Mouse (Mus musculus): Measurements from ENCODE around the gene Lrmda. TPM values are rescaled to one million over a fixed set of nuclear protein-coding genes. Genes with fewer than 3 reads are reported as not detected.

Lrmda gene
- polyA plus RNA-seq, 1 experiment, result 0.65 TPM

- Histone ChIP-seq H3K4me1 (ENCODE audit: control insufficient read depth, insufficient read depth, low read length) (no peaks in the 10 kb centered on the region), H3K27ac (ENCODE audit: insufficient read depth, low read length) (no peak overlapping the region), H3K4me3 (ENCODE audit: insufficient read depth, low read length) (no peak overlapping the region)
- no peak for TF ChIP-seq CTCF (IDR thresholded peaks at IDR 0.05; ENCODE audit: extremely low read depth, insufficient read depth, low read length)
- no peak for TF ChIP-seq POLR2A (IDR thresholded peaks at IDR 0.05; ENCODE audit: extremely low read depth, insufficient read depth, low read length)
Measured at GRCm38 (mm10) chr14:22357991-22358503, 338.5 kb downstream of the Lrmda start.

- TF ChIP-seq POLR2A (IDR thresholded peaks at IDR 0.05; ENCODE audit: extremely low read depth, insufficient read depth, low read length) (no peak), CTCF (IDR thresholded peaks at IDR 0.05; ENCODE audit: extremely low read depth, insufficient read depth, low read length) (no peak)
- Histone ChIP-seq H3K27ac (ENCODE audit: insufficient read depth, low read length) (no peak overlapping the region), H3K4me1 (ENCODE audit: control insufficient read depth, insufficient read depth, low read length) (peaks cover 3% of the 10 kb centered on the region), H3K4me3 (ENCODE audit: insufficient read depth, low read length) (no peak overlapping the region)
Measured at GRCm38 (mm10) chr14:22364010-22364748, 344.7 kb downstream of the Lrmda start.

GRCm38 (mm10) chr14:22364771-22365355, 345.4 kb downstream of the Lrmda start:
- no peak overlapping the region for H3K4me3 ChIP-seq (ENCODE audit: insufficient read depth, low read length)
- TF ChIP-seq POLR2A (IDR thresholded peaks at IDR 0.05; ENCODE audit: extremely low read depth, insufficient read depth, low read length), result no peak
- TF ChIP-seq CTCF (IDR thresholded peaks at IDR 0.05; ENCODE audit: extremely low read depth, insufficient read depth, low read length), result no peak
- no peak overlapping the region for H3K27ac ChIP-seq (ENCODE audit: insufficient read depth, low read length)
- peaks cover 3% of the 10 kb centered on the region for H3K4me1 ChIP-seq (ENCODE audit: control insufficient read depth, insufficient read depth, low read length)

- Histone ChIP-seq H3K4me1 (ENCODE audit: control insufficient read depth, insufficient read depth, low read length) (peaks cover 3% of the 10 kb centered on the region), H3K4me3 (ENCODE audit: insufficient read depth, low read length) (no peak overlapping the region), H3K27ac (ENCODE audit: insufficient read depth, low read length) (no peak overlapping the region)
- TF ChIP-seq POLR2A (IDR thresholded peaks at IDR 0.05; ENCODE audit: extremely low read depth, insufficient read depth, low read length) (no peak), CTCF (IDR thresholded peaks at IDR 0.05; ENCODE audit: extremely low read depth, insufficient read depth, low read length) (no peak)
Measured at GRCm38 (mm10) chr14:22367615-22368014, 348.1 kb downstream of the Lrmda start.

GRCm38 (mm10) chr14:22371136-22371535, 351.6 kb downstream of the Lrmda start:
- Histone ChIP-seq H3K4me3 (ENCODE audit: insufficient read depth, low read length) (no peak overlapping the region), H3K4me1 (ENCODE audit: control insufficient read depth, insufficient read depth, low read length) (peaks cover 2% of the 10 kb centered on the region; the same call in 1 of the 2 replicates), H3K27ac (ENCODE audit: insufficient read depth, low read length) (no peak overlapping the region)
- TF ChIP-seq CTCF (IDR thresholded peaks at IDR 0.05; ENCODE audit: extremely low read depth, insufficient read depth, low read length), result no peak
- no peak for TF ChIP-seq POLR2A (IDR thresholded peaks at IDR 0.05; ENCODE audit: extremely low read depth, insufficient read depth, low read length)

- TF ChIP-seq CTCF (IDR thresholded peaks at IDR 0.05; ENCODE audit: extremely low read depth, insufficient read depth, low read length) (no peak), POLR2A (IDR thresholded peaks at IDR 0.05; ENCODE audit: extremely low read depth, insufficient read depth, low read length) (no peak)
- Histone ChIP-seq H3K4me1 (ENCODE audit: control insufficient read depth, insufficient read depth, low read length) (peaks cover 2% of the 10 kb centered on the region; the same call in 1 of the 2 replicates), H3K4me3 (ENCODE audit: insufficient read depth, low read length) (no peak overlapping the region), H3K27ac (ENCODE audit: insufficient read depth, low read length) (no peak overlapping the region)
Measured at GRCm38 (mm10) chr14:22372666-22373360, 353.3 kb downstream of the Lrmda start.

- no peak for TF ChIP-seq POLR2A (IDR thresholded peaks at IDR 0.05; ENCODE audit: extremely low read depth, insufficient read depth, low read length)
- H3K4me1 ChIP-seq (ENCODE audit: control insufficient read depth, insufficient read depth, low read length), result peaks cover 2% of the 10 kb centered on the region; the same call in 1 of the 2 replicates
- no peak overlapping the region for H3K27ac ChIP-seq (ENCODE audit: insufficient read depth, low read length)
- no peak overlapping the region for H3K4me3 ChIP-seq (ENCODE audit: insufficient read depth, low read length)
Measured at GRCm38 (mm10) chr14:22373361-22373745, 353.8 kb downstream of the Lrmda start.

- TF ChIP-seq CTCF (IDR thresholded peaks at IDR 0.05; ENCODE audit: extremely low read depth, insufficient read depth, low read length) (no peak), POLR2A (IDR thresholded peaks at IDR 0.05; ENCODE audit: extremely low read depth, insufficient read depth, low read length) (no peak)
- no peak overlapping the region for H3K4me3 ChIP-seq (ENCODE audit: insufficient read depth, low read length)
Measured at GRCm38 (mm10) chr14:22377148-22377547, 357.6 kb downstream of the Lrmda start.

GRCm38 (mm10) chr14:22382101-22382500, 362.6 kb downstream of the Lrmda start:
- Histone ChIP-seq H3K4me3 (ENCODE audit: insufficient read depth, low read length) (no peak overlapping the region), H3K4me1 (ENCODE audit: control insufficient read depth, insufficient read depth, low read length) (no peaks in the 10 kb centered on the region), H3K27ac (ENCODE audit: insufficient read depth, low read length) (no peak overlapping the region)
- no peak for TF ChIP-seq CTCF (IDR thresholded peaks at IDR 0.05; ENCODE audit: extremely low read depth, insufficient read depth, low read length)
- no peak for TF ChIP-seq POLR2A (IDR thresholded peaks at IDR 0.05; ENCODE audit: extremely low read depth, insufficient read depth, low read length)

More at GRCm38 (mm10) chr14:22377148-22377547, 357.6 kb downstream of the Lrmda start:
- Histone ChIP-seq H3K4me1 (ENCODE audit: control insufficient read depth, insufficient read depth, low read length) (peaks cover 2% of the 10 kb centered on the region; the same call in 1 of the 2 replicates), H3K27ac (ENCODE audit: insufficient read depth, low read length) (no peak overlapping the region)
